Mouse (Mus musculus): ENCODE results near the gene Wdr6. TPM values are rescaled to one million over a fixed set of nuclear protein-coding genes. Genes with fewer than 3 reads are reported as not detected.

The Wdr6 gene
- polyA plus RNA-seq, 2 experiments = 8.4 TPM

DNA sequence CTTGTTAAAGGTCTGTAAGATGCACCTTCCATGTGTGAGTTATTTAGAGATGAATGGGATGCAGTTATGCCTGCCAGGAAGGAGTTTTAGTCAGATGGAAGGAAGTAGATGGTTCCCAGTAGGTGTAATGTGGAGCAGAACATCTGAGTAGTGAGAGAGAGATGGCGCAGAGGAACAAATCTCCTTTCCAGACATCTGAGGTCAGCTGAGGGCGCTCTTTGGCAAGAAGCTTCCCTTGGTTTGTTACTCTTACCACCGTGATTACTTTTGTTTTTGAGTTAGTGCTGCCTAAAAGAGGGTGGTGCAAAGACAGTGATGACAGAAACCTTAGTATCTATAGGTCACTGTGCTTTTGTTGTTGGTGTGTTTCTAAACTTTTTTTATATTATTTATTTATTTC, 53.1 kb downstream of the Wdr6 start:
- Histone ChIP-seq H3K27ac (no peak overlapping the region), H3K4me1 (replicated peaks; ENCODE audit: control insufficient read depth in 2 of 2, insufficient read depth in 2 of 2, low read length in 1 of 2) (no peaks in the 10 kb centered on the region), H3K4me3 (ENCODE audit: insufficient read depth in 1 of 2, low read depth in 2 of 2, low read length in 2 of 2) (no peak overlapping the region), H3K9ac (replicated peaks) (no peak overlapping the region), H3K36me3 (replicated peaks; ENCODE audit: control insufficient read depth, insufficient read depth, low read depth) (peaks cover 43% of the 10 kb centered on the region), H3K4me2 (ENCODE audit: low read depth) (no peak overlapping the region), H3K9me3 (ENCODE audit: control insufficient read depth, low read length) (no peaks in the 10 kb centered on the region), H3K27me3 (ENCODE audit: control insufficient read depth, insufficient read depth, low read length) (no peaks in the 10 kb centered on the region)
- no peak for TF ChIP-seq CTCF (IDR thresholded peaks at IDR 0.05; ENCODE audit: low read depth)
- TF ChIP-seq EP300 (IDR thresholded peaks at IDR 0.05; ENCODE audit: low read depth) = no peak
- DNase-seq (ENCODE audit: low read depth in 3 of 3, low spot score in 3 of 3) (no peak), ATAC-seq (ENCODE audit: insufficient read depth) (no peak)
- 76% methylated on average over 3 of the region's 3 CpGs for WGBS (ENCODE audit: insufficient replicate concordance)

DNA sequence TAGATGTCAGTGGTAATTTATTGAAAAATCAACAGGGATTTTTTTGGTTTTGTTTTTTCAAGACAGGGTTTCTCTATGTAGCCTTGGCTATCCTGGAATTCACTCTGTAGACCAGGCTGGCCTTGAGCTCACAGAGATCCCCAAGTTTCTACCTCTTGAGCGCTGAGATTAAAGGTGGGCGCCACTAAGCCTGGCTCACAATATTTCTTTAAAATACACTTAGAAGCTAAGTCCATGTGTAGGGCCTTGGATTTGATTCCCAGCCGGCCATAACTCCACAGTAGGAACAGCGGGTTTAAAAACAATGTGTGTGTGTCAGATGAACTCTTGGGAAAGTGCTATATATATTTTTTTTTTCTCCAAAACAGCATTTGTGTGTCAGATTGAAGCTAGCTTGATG, 55.2 kb downstream of the Wdr6 start:
- TF ChIP-seq EP300 (IDR thresholded peaks at IDR 0.05; ENCODE audit: low read depth) (no peak), CTCF (IDR thresholded peaks at IDR 0.05; ENCODE audit: low read depth) (no peak)
- no peak overlapping the region for H3K4me3 ChIP-seq (ENCODE audit: insufficient read depth in 1 of 2, low read depth in 2 of 2, low read length in 2 of 2)

More for the DNA sequence above, 55.2 kb downstream of the Wdr6 start:
- Histone ChIP-seq H3K27me3 (ENCODE audit: control insufficient read depth, insufficient read depth, low read length) (no peaks in the 10 kb centered on the region), H3K36me3 (replicated peaks; ENCODE audit: control insufficient read depth, insufficient read depth, low read depth) (peaks cover 33% of the 10 kb centered on the region), H3K9me3 (ENCODE audit: control insufficient read depth, low read length) (no peaks in the 10 kb centered on the region), H3K9ac (replicated peaks) (no peak overlapping the region), H3K27ac (no peak overlapping the region), H3K4me1 (replicated peaks; ENCODE audit: control insufficient read depth in 2 of 2, insufficient read depth in 2 of 2, low read length in 1 of 2) (peaks cover 3 to 13% of the 10 kb centered on the region in 2 experiments; a peak in 3 of 4 replicates), H3K4me2 (ENCODE audit: low read depth) (no peak overlapping the region)
- 92% methylated on average over 4 of the region's 4 CpGs for WGBS (ENCODE audit: insufficient replicate concordance)
- DNase-seq (ENCODE audit: low read depth in 3 of 3, low spot score in 3 of 3) (no peak), ATAC-seq (ENCODE audit: insufficient read depth) (no peak)

MicroRNA genes within 50 kb of the gene (microRNA counts, 519-probe panel; counts per million panel counts)
- microRNA mmu-miR-191 (6,333 counts per million, percentile 53 among the panel's probes with 10 or more counts), microRNA mmu-miR-425 (5,382 counts per million, percentile 31 among the panel's probes with 10 or more counts)

Small RNAs within 50 kb of the gene (microRNA-seq; reads per million reads assigned to microRNA genes)
- not detected for gene Gm24083
- gene Mir191 = not detected
- gene Mir425 = 7,521 reads per million, percentile 90 among the genes with 10 or more reads in this experiment

Other genes starting within 250 kb of the Wdr6 start
- gene Gpx1, start 239.8 kb downstream of the Wdr6 start, polyA plus RNA-seq (2012; rRNA removed) = 3,084 and 3,741 TPM in 2 replicates
- 6,910 and 6,914 TPM in 2 replicates for gene Gpx1, start 239.8 kb downstream of the Wdr6 start, polyA plus RNA-seq (2014; fragmentation: Nextera tagmentation; extraction: Ambion mirVana)
- gene Usp4, start 230.9 kb downstream of the Wdr6 start, polyA plus RNA-seq (2012; rRNA removed) = 29.2 and 38.5 TPM in 2 replicates
- 59.3 and 67.6 TPM in 2 replicates for gene Usp4, start 230.9 kb downstream of the Wdr6 start, polyA plus RNA-seq (2014; fragmentation: Nextera tagmentation; extraction: Ambion mirVana)
- gene 1700102P08Rik, start 185.9 kb downstream of the Wdr6 start, polyA plus RNA-seq (2012; rRNA removed) = 0.47 and 0.49 TPM in 2 replicates
- 0.45 and 0.52 TPM in 2 replicates for gene 1700102P08Rik, start 185.9 kb downstream of the Wdr6 start, polyA plus RNA-seq (2014; fragmentation: Nextera tagmentation; extraction: Ambion mirVana)
- 0.12 and 0.20 TPM in 2 replicates for gene Ccdc36, start 150.3 kb downstream of the Wdr6 start, polyA plus RNA-seq (2012; rRNA removed)
- 0.24 and 0.27 TPM in 2 replicates for gene Ccdc36, start 150.3 kb downstream of the Wdr6 start, polyA plus RNA-seq (2014; fragmentation: Nextera tagmentation; extraction: Ambion mirVana)
- gene BC048562, start 142.3 kb downstream of the Wdr6 start, polyA plus RNA-seq (2012; rRNA removed) = not detected in 2 replicates
- gene BC048562, start 142.3 kb downstream of the Wdr6 start, polyA plus RNA-seq (2014; fragmentation: Nextera tagmentation; extraction: Ambion mirVana) = not detected in 2 replicates
- gene Ccdc71, start 118.2 kb downstream of the Wdr6 start, polyA plus RNA-seq (2012; rRNA removed) = 8.6 and 9.7 TPM in 2 replicates
- gene Ccdc71, start 118.2 kb downstream of the Wdr6 start, polyA plus RNA-seq (2014; fragmentation: Nextera tagmentation; extraction: Ambion mirVana) = 14.5 and 15.6 TPM in 2 replicates
- gene Klhdc8b, start 117.2 kb downstream of the Wdr6 start, polyA plus RNA-seq (2012; rRNA removed) = 13.1 and 16.5 TPM in 2 replicates
- gene Klhdc8b, start 117.2 kb downstream of the Wdr6 start, polyA plus RNA-seq (2014; fragmentation: Nextera tagmentation; extraction: Ambion mirVana) = 6.9 and 9.5 TPM in 2 replicates
- gene Lamb2, start 99.0 kb downstream of the Wdr6 start, polyA plus RNA-seq (2012; rRNA removed) = 8.3 and 9.1 TPM in 2 replicates
- 4.3 and 5.8 TPM in 2 replicates for gene Lamb2, start 99.0 kb downstream of the Wdr6 start, polyA plus RNA-seq (2014; fragmentation: Nextera tagmentation; extraction: Ambion mirVana)
- 33.9 and 36.0 TPM in 2 replicates for gene Usp19, start 88.1 kb downstream of the Wdr6 start, polyA plus RNA-seq (2012; rRNA removed)
- 17.1 and 22.5 TPM in 2 replicates for gene Usp19, start 88.1 kb downstream of the Wdr6 start, polyA plus RNA-seq (2014; fragmentation: Nextera tagmentation; extraction: Ambion mirVana)
- gene Qars, start 71.0 kb downstream of the Wdr6 start, polyA plus RNA-seq (2012; rRNA removed) = 88.6 and 184 TPM in 2 replicates
- 61.3 and 65.8 TPM in 2 replicates for gene Qars, start 71.0 kb downstream of the Wdr6 start, polyA plus RNA-seq (2014; fragmentation: Nextera tagmentation; extraction: Ambion mirVana)
- 34.0 and 40.6 TPM in 2 replicates for gene Qrich1, start 61.9 kb downstream of the Wdr6 start, polyA plus RNA-seq (2012; rRNA removed)
- gene Qrich1, start 61.9 kb downstream of the Wdr6 start, polyA plus RNA-seq (2014; fragmentation: Nextera tagmentation; extraction: Ambion mirVana) = 39.8 and 46.3 TPM in 2 replicates
- gene Impdh2, start 18.5 kb downstream of the Wdr6 start, polyA plus RNA-seq (2012; rRNA removed) = 86.6 and 117 TPM in 2 replicates
- gene Impdh2, start 18.5 kb downstream of the Wdr6 start, polyA plus RNA-seq (2014; fragmentation: Nextera tagmentation; extraction: Ambion mirVana) = 104 and 117 TPM in 2 replicates
- 8.9 and 12.1 TPM in 2 replicates for gene Ndufaf3, start 11.3 kb downstream of the Wdr6 start, polyA plus RNA-seq (2012; rRNA removed)
- 36.1 and 36.9 TPM in 2 replicates for gene Ndufaf3, start 11.3 kb downstream of the Wdr6 start, polyA plus RNA-seq (2014; fragmentation: Nextera tagmentation; extraction: Ambion mirVana)
- gene Dalrd3, start 8.9 kb downstream of the Wdr6 start, polyA plus RNA-seq (2012; rRNA removed) = 43.8 and 48.0 TPM in 2 replicates
- gene Dalrd3, start 8.9 kb downstream of the Wdr6 start, polyA plus RNA-seq (2014; fragmentation: Nextera tagmentation; extraction: Ambion mirVana) = 26.4 and 33.6 TPM in 2 replicates
- gene P4htm, start 18.9 kb upstream of the Wdr6 start, polyA plus RNA-seq (2012; rRNA removed) = 0.52 and 0.54 TPM in 2 replicates
- 0.25 and 0.67 TPM in 2 replicates for gene P4htm, start 18.9 kb upstream of the Wdr6 start, polyA plus RNA-seq (2014; fragmentation: Nextera tagmentation; extraction: Ambion mirVana)
- 15.3 and 17.7 TPM in 2 replicates for gene Arih2, start 70.6 kb upstream of the Wdr6 start, polyA plus RNA-seq (2012; rRNA removed)
- 18.0 and 22.0 TPM in 2 replicates for gene Arih2, start 70.6 kb upstream of the Wdr6 start, polyA plus RNA-seq (2014; fragmentation: Nextera tagmentation; extraction: Ambion mirVana)
- gene Slc25a20, start 83.3 kb upstream of the Wdr6 start, polyA plus RNA-seq (2012; rRNA removed) = 5.8 and 8.6 TPM in 2 replicates
- gene Slc25a20, start 83.3 kb upstream of the Wdr6 start, polyA plus RNA-seq (2014; fragmentation: Nextera tagmentation; extraction: Ambion mirVana) = 12.3 and 14.0 TPM in 2 replicates
- gene Prkar2a, start 110.6 kb upstream of the Wdr6 start, polyA plus RNA-seq (2012; rRNA removed) = 5.0 and 6.4 TPM in 2 replicates
- gene Prkar2a, start 110.6 kb upstream of the Wdr6 start, polyA plus RNA-seq (2014; fragmentation: Nextera tagmentation; extraction: Ambion mirVana) = 9.9 and 10.1 TPM in 2 replicates
- 27.7 and 29.2 TPM in 2 replicates for gene Ip6k2, start 205.1 kb upstream of the Wdr6 start, polyA plus RNA-seq (2012; rRNA removed)
- 10.4 and 11.7 TPM in 2 replicates for gene Ip6k2, start 205.1 kb upstream of the Wdr6 start, polyA plus RNA-seq (2014; fragmentation: Nextera tagmentation; extraction: Ambion mirVana)
- gene Nckipsd, start 229.6 kb upstream of the Wdr6 start, polyA plus RNA-seq (2012; rRNA removed) = 3.4 and 4.0 TPM in 2 replicates
- gene Nckipsd, start 229.6 kb upstream of the Wdr6 start, polyA plus RNA-seq (2014; fragmentation: Nextera tagmentation; extraction: Ambion mirVana) = 3.2 TPM in 2 replicates
- gene Celsr3, start 247.6 kb upstream of the Wdr6 start, polyA plus RNA-seq (2012; rRNA removed) = 0.19 and 0.27 TPM in 2 replicates
- gene Celsr3, start 247.6 kb upstream of the Wdr6 start, polyA plus RNA-seq (2014; fragmentation: Nextera tagmentation; extraction: Ambion mirVana) = 0.01 and 0.06 TPM in 2 replicates

Data from liver, embryonic 14.5 days (tissue).